Mouse (Mus musculus): Measurements from ENCODE around the gene Nrxn3. TPM values are rescaled to one million over a fixed set of nuclear protein-coding genes. Genes with fewer than 3 reads are reported as not detected.

Nrxn3 gene
- under 1 TPM in 3 of 4 experiments, not detected in 1; 0.03 to 0.30 (median 0.28) TPM for total RNA-seq (2022)

GRCm38 (mm10) chr12:88722691-88723070 is at the start of gene Nrxn3:
Nrxn3 (plus strand) TSS chr12:88722876.
- no peak for DNase-seq (ENCODE audit: low spot score)

GRCm38 (mm10) chr12:88704159-88704846 is 18.4 kb upstream of the Nrxn3 start:
- no peak for DNase-seq (ENCODE audit: low spot score)

- DNase-seq (ENCODE audit: low spot score): no peak
Measured at GRCm38 (mm10) chr12:88705959-88706358, 16.7 kb upstream of the Nrxn3 start.

GRCm38 (mm10) chr12:88707786-88708185 is 14.9 kb upstream of the Nrxn3 start:
- DNase-seq (ENCODE audit: low spot score): no peak

- DNase-seq (ENCODE audit: low spot score): peak; percentile 3
Measured at GRCm38 (mm10) chr12:88709223-88709622, 13.5 kb upstream of the Nrxn3 start.

- DNase-seq (ENCODE audit: low spot score): no peak
Measured at GRCm38 (mm10) chr12:88713456-88713855, 9.2 kb upstream of the Nrxn3 start.

- DNase-seq (ENCODE audit: low spot score): no peak
Measured at GRCm38 (mm10) chr12:88722031-88722690, 515 bp upstream of the Nrxn3 start.

GRCm38 (mm10) chr12:88726316-88726715 is 3.6 kb downstream of the Nrxn3 start:
- no peak for DNase-seq (ENCODE audit: low spot score)

GRCm38 (mm10) chr12:88726755-88727154 is 4.1 kb downstream of the Nrxn3 start:
- no peak for DNase-seq (ENCODE audit: low spot score)

- no peak for DNase-seq (ENCODE audit: low spot score)
Measured at GRCm38 (mm10) chr12:88730720-88731119, 8.0 kb downstream of the Nrxn3 start.

GRCm38 (mm10) chr12:88735045-88735444 is 12.4 kb downstream of the Nrxn3 start:
- no peak for DNase-seq (ENCODE audit: low spot score)

- no peak for DNase-seq (ENCODE audit: low spot score)
Measured at GRCm38 (mm10) chr12:88737081-88737480, 14.4 kb downstream of the Nrxn3 start.

GRCm38 (mm10) chr12:88738616-88739015 is 15.9 kb downstream of the Nrxn3 start:
- DNase-seq (ENCODE audit: low spot score): no peak

- no peak for DNase-seq (ENCODE audit: low spot score)
Measured at GRCm38 (mm10) chr12:88746788-88747187, 24.1 kb downstream of the Nrxn3 start.

- no peak for DNase-seq (ENCODE audit: low spot score)
Measured at GRCm38 (mm10) chr12:88764791-88765190, 42.1 kb downstream of the Nrxn3 start.

- no peak for DNase-seq (ENCODE audit: low spot score)
Measured at GRCm38 (mm10) chr12:88774666-88775065, 52.0 kb downstream of the Nrxn3 start.

- DNase-seq (ENCODE audit: low spot score): no peak
Measured at GRCm38 (mm10) chr12:88778036-88778435, 55.4 kb downstream of the Nrxn3 start.

- DNase-seq (ENCODE audit: low spot score): no peak
Measured at GRCm38 (mm10) chr12:88784199-88785147, 61.8 kb downstream of the Nrxn3 start.

- DNase-seq (ENCODE audit: low spot score): no peak
Measured at GRCm38 (mm10) chr12:88793314-88793713, 70.6 kb downstream of the Nrxn3 start.

- no peak for DNase-seq (ENCODE audit: low spot score)
Measured at GRCm38 (mm10) chr12:88800990-88801655, 78.4 kb downstream of the Nrxn3 start.

GRCm38 (mm10) chr12:88801656-88802007 is 79.0 kb downstream of the Nrxn3 start:
- no peak for DNase-seq (ENCODE audit: low spot score)

- no peak for DNase-seq (ENCODE audit: low spot score)
Measured at GRCm38 (mm10) chr12:88808947-88809346, 86.3 kb downstream of the Nrxn3 start.
